Mouse (Mus musculus): Measurements from ENCODE around the gene Eri3.
A peak's percentile ranks its signal among the peaks of the same experiment; 100 is the strongest.

The Eri3 gene

DNA sequence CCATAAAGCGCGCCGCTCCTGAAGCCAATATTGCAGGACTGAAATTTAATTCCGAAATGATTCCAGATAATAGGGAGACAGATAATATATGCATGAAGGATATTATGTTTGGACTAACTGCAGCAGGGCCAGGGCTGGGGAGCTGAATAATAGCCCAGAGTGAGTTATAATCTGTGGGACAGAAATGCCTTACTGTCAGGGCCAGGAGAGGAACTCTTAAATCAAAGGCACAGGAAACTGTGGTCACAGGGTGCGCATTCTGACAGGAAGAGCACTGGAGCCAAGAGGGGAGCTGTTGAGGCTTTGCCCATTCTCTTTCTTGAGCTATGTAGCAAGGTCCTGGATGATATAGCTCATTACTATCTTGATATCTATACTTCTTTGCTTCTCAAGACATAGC lies 74.5 kb downstream of the Eri3 start:
- DNase-seq (ENCODE audit: low read depth), result no peak

GRCm38 (mm10) chr4:117628464-117628863 lies 78.3 kb downstream of the Eri3 start:
- DNase-seq (ENCODE audit: low read depth), result no peak

GRCm38 (mm10) chr4:117630053-117630670 lies 80.0 kb downstream of the Eri3 start:
- no peak for DNase-seq (ENCODE audit: low read depth)

DNA sequence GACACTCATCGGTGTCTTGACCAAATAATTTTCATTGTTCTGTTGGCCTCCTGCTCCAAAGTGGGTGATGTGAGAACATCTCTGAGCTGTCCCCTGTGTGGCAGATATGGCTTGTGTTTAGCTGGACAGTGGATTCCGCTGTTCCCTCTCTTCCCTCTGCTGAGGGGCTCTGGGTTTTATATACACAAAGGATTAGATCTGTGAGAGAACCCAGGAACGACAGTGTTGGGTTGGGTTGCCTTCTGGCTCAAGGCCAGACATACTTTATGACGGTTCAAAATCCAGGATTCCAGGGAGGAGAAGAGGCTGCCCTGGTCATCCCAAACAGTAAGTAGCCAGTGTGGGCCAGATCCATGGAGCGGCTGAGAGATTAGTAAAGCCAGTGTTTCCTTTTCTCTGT lies 83.4 kb downstream of the Eri3 start:
- no peak for DNase-seq (ENCODE audit: low read depth)

- no peak for DNase-seq (ENCODE audit: low read depth)
Observed at GRCm38 (mm10) chr4:117634642-117635041, 84.5 kb downstream of the Eri3 start.

DNA sequence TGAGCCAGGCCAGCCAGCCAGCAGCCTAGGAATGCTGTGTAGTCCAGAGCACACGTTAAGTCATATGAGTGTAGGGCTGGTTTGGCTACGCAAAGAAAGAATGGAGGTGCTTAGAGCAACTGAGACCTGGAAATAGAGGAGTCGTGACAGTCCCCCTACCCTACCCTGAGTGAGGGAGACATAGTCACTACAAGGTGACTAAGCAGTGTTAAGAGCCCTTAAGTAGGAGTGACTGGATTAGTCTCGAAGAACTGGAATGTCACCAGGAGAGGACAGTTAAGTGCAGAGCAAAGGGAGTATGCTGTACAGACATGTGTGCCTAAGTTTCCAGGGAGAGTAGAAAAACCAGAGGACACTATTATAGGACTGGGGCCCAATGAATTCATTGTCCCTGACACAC lies 86.0 kb downstream of the Eri3 start:
- no peak for DNase-seq (ENCODE audit: low read depth)

DNA sequence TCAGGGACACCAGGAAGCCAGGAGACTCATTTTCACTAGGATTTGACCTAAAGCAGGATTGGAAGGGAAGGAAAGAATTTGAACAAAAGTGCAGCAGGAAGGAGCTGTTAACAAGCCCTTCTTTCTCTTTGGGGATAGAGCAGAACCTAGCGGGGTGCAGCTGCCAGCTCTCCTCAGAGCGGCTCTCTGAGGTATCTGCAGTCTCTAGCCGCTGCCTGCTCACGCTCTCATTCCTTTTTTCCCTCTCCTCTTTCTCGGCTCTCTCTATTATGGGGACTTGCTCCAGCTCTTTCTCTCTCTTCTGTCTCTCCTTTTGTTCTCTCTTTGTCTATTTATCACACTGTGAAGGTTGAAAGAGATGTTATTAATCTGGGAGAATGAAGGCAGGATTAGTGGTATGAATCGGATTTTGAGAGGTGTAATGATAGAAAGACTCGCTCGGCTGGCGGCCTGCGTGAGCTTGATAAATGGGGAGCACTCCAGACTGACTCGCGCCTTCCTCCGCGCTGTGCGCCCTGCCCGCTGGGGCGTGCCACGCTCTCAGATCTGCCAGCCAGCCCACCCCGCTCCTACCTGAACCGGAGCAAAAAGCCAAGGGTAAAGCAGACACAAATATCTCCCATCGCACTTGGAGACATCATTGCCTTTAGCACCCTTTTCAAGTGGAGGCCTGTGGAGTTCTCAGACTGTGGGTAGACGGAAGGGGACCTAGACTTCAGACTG lies 86.9 kb downstream of the Eri3 start:
- no peak for DNase-seq (ENCODE audit: low read depth)

DNA sequence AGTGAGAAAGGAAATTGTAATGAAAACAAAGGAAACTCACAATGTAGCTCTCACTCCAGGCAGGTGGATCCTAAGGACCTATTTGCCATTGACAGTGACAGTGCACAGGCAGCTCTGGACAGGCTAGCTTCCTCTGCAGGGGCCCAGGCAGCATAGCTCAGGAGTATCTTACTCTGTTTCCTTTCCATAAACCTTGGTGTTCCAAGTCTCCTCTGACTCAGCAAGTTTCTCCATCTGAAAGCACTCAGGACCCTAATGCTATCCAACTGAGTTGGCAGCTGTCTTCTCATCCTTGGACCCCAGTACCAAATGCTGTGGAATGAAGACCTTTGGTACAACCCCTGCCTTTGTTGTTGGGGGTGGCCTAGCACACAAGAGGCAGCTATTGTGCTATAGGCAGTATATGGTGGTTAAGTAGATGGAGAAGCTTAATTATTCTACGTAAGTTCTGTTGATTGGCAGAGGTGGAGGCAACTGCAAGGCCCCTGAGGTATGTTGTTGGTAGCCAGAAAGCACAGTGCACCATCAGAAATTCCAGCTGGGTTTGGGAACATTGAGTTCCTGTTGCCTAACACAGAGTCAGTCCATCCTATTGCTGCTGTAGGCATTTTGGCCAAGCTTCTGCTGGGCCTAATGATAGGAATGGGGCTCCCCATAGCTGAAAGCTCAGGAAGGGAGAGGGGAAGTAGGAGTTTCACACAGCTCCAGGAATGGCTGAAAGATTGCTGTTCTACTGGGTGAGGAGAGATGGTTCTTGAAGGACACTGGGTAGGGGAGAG lies 90.9 kb downstream of the Eri3 start:
- no peak for DNase-seq (ENCODE audit: low read depth)

GRCm38 (mm10) chr4:117641804-117642203 lies 91.6 kb downstream of the Eri3 start:
- DNase-seq (ENCODE audit: low read depth), result no peak

DNA sequence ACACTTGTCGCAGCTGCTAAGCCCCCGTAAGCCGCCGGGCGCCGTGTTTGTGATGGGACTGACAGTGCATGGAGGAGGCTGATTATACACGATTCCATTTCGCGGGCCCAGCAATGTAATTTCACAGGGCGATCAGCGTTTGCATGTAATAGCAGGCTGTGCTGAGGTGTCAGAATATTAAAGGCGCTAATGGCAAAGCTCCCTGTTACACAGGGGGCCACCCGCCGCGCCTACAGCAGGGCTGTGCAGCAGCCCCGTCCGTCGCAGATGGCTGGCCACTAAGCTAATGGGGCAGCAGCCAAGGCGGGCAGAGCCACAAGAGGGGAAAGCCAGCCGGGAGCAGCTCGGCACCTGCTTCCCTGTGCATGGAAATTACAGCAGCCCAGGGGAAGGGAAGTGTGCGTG lies 94.9 kb downstream of the Eri3 start:
- no peak for DNase-seq (ENCODE audit: low read depth)

DNA sequence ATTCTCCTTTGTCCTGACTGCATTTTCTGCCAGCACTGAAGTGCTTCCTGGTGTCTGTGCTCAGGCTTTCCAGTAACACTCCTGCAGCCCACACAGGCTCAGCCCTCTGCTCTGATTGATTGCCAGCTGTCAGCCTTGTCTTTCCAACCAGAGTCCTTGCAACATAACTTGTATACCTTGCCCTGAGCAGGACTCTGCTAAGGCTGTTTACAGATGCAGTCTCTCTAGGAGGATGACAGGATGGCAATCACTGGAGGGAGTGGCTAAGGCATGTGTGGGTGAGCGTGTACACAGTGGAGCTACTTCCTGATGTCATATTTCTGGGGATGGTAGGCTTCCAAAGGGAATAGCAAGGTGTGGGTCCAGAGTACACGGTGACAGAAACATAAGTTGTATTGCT lies 95.7 kb downstream of the Eri3 start:
- DNase-seq (ENCODE audit: low read depth), result no peak

DNA sequence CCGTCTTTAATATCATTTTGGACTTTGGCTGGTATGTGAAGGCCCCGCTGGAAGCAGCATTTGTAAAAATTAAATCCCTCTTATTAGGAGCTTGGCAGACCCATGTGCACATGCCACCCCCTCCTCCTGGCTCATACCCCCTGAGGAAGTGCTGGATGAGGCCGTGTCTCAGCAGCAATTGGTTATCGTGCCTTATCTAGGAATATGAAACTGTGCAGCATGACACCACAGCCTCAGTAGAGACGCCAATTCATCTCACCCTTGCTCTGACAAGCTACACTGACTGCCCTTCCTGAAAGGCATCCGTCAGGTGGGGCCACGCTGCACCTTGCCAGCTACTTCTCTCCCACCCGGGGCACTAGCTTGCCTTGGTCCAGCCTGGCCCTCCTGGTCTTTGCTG lies 96.3 kb downstream of the Eri3 start:
- no peak for DNase-seq (ENCODE audit: low read depth)

- no peak for DNase-seq (ENCODE audit: low read depth)
Observed at GRCm38 (mm10) chr4:117646926-117647755, 97.0 kb downstream of the Eri3 start.

DNA sequence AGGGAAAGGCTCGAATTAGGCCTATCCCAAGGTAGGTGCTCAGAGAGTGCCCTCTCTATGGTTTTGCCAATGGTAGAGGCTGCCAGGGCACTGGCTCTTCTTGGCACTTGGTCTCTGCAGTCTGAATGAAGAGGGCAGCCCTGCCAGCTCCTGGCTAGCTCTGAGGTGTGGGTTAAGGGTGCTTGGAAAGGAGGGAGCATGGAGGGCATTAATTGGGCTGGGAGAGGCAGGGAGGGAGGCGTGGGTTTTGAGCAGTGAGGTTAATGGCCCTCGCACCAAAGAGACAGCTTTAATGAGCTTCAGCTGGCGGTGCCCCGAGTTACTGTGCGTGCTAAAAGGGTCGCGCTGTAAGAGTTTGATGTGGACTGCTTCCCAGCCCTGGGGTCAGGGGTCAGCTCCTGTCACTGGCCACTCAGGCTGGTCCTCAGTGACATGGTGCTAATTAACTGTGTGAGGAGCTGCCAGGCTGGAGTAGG lies 101.5 kb downstream of the Eri3 start:
- DNase-seq (ENCODE audit: low read depth), result no peak

DNA sequence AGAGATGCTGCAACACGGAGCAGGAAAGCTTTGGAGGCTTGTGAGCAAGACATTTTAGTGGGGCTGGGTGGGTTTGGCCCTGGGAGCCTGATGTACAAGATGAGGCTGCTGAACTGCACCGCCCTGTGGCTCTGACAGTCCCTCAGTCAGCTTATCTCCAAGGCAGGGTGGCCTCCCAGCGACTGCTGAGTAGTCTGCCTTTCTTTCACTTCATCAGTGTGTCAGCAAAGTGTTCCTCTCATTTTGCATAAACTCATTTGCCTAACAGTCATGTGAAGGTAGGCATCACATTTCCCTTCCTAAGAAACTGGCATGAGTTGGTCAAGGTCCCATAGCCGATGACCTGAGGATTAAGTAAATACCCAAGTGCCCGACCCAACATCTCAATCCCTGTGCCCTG lies 102.6 kb downstream of the Eri3 start:
- peak; percentile 31 for DNase-seq (ENCODE audit: low read depth)

DNA sequence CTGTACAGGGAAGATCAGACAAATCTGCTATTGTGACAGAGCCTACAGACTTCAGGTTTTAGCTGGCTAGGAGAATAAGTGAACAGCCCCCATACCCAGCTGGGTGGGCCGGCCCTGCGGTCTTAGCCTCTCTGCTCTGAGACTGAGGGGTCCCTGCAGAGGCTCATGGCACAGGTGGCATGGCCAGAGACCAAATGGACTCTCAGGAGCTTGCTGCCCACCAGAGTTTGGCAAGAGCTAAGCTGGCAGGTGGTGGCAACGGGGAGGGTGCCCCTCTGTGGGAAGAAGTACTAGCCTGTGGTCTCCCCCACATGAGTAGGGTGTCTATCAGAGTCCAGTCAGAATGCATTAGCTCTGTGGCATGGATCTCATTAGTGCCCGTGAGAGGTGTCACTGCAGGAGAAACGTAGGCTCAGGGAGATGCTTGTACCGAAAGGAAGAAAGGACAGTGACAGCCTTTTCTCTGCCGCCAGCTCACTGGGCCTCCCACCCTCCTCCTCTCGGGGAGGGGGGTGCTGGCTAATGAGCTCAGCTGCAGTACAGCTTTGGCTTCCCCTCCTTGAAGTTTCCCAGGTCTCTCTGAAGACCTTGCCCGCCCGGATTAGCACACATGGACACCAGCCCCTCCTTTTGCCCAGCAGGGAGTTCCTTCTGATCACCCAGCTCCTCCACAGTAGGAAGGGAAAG lies 104.0 kb downstream of the Eri3 start:
- no peak for DNase-seq (ENCODE audit: low read depth)

DNA sequence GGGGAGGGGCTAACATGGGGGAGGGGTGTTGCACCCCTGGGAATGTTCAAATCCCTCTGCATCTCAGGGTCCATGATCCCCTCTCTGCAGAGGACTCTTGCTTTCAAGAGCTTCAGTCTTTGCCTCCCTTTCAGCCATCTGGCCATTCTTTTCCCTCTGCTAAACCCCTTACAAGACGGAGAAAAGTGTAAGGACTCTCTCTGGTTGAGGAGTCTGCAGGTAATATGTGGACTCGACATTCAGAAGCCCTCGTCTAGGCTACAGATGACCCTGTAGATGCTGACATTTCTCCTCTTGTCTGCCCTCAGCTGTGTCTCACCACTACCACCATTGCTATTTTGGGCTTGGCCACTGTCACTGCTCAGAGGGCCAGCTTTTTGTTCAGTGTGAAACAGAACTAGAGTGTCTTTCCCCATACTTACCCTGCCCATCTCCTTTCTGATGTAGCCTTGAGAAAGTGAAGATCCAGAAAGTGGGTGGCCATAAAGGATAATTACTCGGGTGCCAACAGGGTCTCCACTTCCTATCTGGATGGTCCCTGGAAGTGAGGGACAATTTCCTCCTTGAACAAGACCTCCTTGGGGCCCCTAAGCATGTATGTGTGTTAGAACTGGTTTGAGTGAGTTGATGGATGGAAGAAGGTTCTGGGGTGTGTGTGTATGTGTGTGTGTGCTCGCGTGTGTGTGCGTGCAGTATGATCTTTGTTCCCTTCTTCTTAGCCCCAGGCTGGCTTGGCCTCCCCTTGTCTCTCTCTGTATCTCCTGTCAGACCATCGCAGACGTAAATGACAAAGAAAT lies 104.7 kb downstream of the Eri3 start:
- no peak for DNase-seq (ENCODE audit: low read depth)

DNA sequence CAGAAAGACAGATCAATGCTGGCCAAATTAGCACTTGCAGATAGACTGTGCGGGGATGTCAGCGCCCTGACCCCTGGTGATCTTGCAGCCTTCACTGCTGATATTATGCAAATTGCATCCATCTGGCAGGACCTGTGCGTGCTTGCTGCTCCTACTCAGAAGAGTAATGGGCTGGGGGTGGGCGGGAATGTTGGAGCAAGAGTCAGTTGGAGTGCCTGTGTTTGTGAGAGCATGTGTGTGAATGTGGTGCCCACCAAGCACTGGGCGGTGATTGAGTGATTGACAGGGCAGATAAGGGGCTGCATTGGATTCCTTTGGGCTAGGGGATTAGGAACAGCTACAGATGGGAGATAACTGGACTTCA lies 105.3 kb downstream of the Eri3 start:
- DNase-seq (ENCODE audit: low read depth), result no peak

GRCm38 (mm10) chr4:117656961-117657360 lies 106.8 kb downstream of the Eri3 start:
- no peak for DNase-seq (ENCODE audit: low read depth)

- DNase-seq (ENCODE audit: low read depth), result no peak
Observed at GRCm38 (mm10) chr4:117657646-117658045, 107.5 kb downstream of the Eri3 start.

Measured in c-Kit-positive CD71-positive TER-119-negative erythroid progenitor cells, embryonic 14.5 days (primary cell).